27 mouse cellular contexts compared by ENCODE assay signal in genomic region chr7:100967850-100968249, GRCm38 (mm10). TPM values are rescaled to one million over a fixed set of nuclear protein-coding genes. Genes with fewer than 3 reads are reported as not detected.
DNase-seq lines count a peak whose midpoint lies in the region; ATAC-seq and TF ChIP-seq lines count a peak whose summit lies in the region.
"Had no signal": no experiment of that assay in that cellular context is flagged by ENCODE, and none has a peak within 500 bp of the region (broad histone marks: within the 10 kb centered on the region; RNA-seq: fewer than 3 reads in every experiment).

No protein-coding gene starts in this region.

- no peak for ATAC-seq in kidney, embryonic 16.5 days (ENCODE audit: low FRiP score, low TSS enrichment)
- ATAC-seq in megakaryocyte progenitor cell, adult 5-6 weeks (replicated peaks; ENCODE audit: poor library complexity): no peak
- ATAC-seq: forebrain, embryonic 13.5 days; midbrain, embryonic 15.5 days had no signal

- intact Hi-C loops in gastrocnemius, adult 2 months (cut with DNase I): no loop called here

- no peak overlapping the region for H3K4me2 ChIP-seq in kidney, embryonic 16.5 days (replicated peaks; ENCODE audit: low read depth, low read length)
- H3K4me2 ChIP-seq: forebrain, embryonic 13.5 days; heart, embryonic 12.5 days; hindbrain, embryonic 13.5 days; limb, embryonic 15.5 days; lung, embryonic 14.5 days; midbrain, embryonic 15.5 days; neural tube, embryonic 15.5 days had no signal

- no peak for TF ChIP-seq CTCF in gastrocnemius, adult 2 months (IDR thresholded peaks at IDR 0.05)

- peak; percentile 53 for DNase-seq in gastrocnemius, adult 2 months
- DNase-seq in gastrocnemius, postnatal 4 days (ENCODE audit: low spot score in 2 of 2): no peak
- peak; percentile 29 for DNase-seq in kidney, adult 9 months
- DNase-seq in ZHBTc4 (ENCODE audit: low read depth, low spot score): peak; percentile 57
- peak; percentile 46 for DNase-seq in testis, postnatal 10 days (ENCODE audit: low spot score)
- no peak for DNase-seq in adrenal gland, postnatal 25 days
- DNase-seq: adrenal gland, adult 8-10 months; cerebellum, adult 8-10 months; cerebellum, postnatal 36 days; heart, adult 2 months; heart, postnatal 4 days; kidney, adult 8-10 months; layer of hippocampus, postnatal 36 days; lung, embryonic 14.5 days; lung, postnatal 14 days; thymus, postnatal 14 days had no signal

- 0 out of 2 replicates have a peak, but pooled peaks cover 2% of the 10 kb centered on the region for H3K4me1 ChIP-seq in kidney, embryonic 16.5 days (ENCODE audit: insufficient read depth, low read length)
- H3K4me1 ChIP-seq: forebrain, embryonic 13.5 days; neural tube, embryonic 15.5 days had no signal

- no peaks in the 10 kb centered on the region for H3K9me3 ChIP-seq in kidney, embryonic 16.5 days (ENCODE audit: low read length)
- H3K9me3 ChIP-seq: forebrain, embryonic 13.5 days; heart, embryonic 12.5 days; hindbrain, embryonic 13.5 days; limb, embryonic 10.5 days; limb, embryonic 15.5 days; midbrain, embryonic 10.5 days; midbrain, embryonic 15.5 days; neural tube, embryonic 15.5 days had no signal

- WGBS in kidney, embryonic 16.5 days: 71% methylated on average over 9 of the region's 9 CpGs

- no peak overlapping the region for H3K9ac ChIP-seq in kidney, embryonic 16.5 days (replicated peaks; ENCODE audit: low read length)
- H3K9ac ChIP-seq: forebrain, embryonic 13.5 days; heart, embryonic 12.5 days; hindbrain, embryonic 13.5 days; limb, embryonic 15.5 days; liver, embryonic 14.5 days; lung, embryonic 14.5 days; midbrain, embryonic 15.5 days; neural tube, embryonic 15.5 days had no signal

- no peak overlapping the region for H3K27ac ChIP-seq in gastrocnemius, adult 2 months
- no peak overlapping the region for H3K27ac ChIP-seq in kidney, embryonic 16.5 days (ENCODE audit: low read length)
- H3K27ac ChIP-seq: forebrain, embryonic 13.5 days; heart, adult 2 months; hindbrain, embryonic 13.5 days; limb, embryonic 10.5 days; limb, embryonic 15.5 days; liver, embryonic 14.5 days; midbrain, embryonic 10.5 days; midbrain, embryonic 15.5 days; neural tube, embryonic 15.5 days had no signal

- no peaks in the 10 kb centered on the region for H3K36me3 ChIP-seq in kidney, embryonic 16.5 days (ENCODE audit: insufficient read depth, low read length)
- H3K36me3 ChIP-seq: heart, embryonic 12.5 days; hindbrain, embryonic 13.5 days; limb, embryonic 10.5 days; limb, embryonic 15.5 days; midbrain, embryonic 10.5 days; midbrain, embryonic 15.5 days; neural tube, embryonic 15.5 days had no signal

- no peak overlapping the region for H3K4me3 ChIP-seq in gastrocnemius, adult 2 months
- H3K4me3 ChIP-seq in kidney, embryonic 16.5 days (ENCODE audit: low read length): no peak overlapping the region
- H3K4me3 ChIP-seq: forebrain, embryonic 13.5 days; heart, adult 2 months; heart, embryonic 12.5 days; hindbrain, embryonic 13.5 days; limb, embryonic 10.5 days; limb, embryonic 15.5 days; midbrain, embryonic 10.5 days; midbrain, embryonic 15.5 days; neural tube, embryonic 15.5 days had no signal

- H3K27me3 ChIP-seq in kidney, embryonic 16.5 days (ENCODE audit: insufficient read depth, low read length): peaks cover 4% of the 10 kb centered on the region; the same call in 1 of the 2 replicates
- H3K27me3 ChIP-seq: neural tube, embryonic 15.5 days had no signal

RNA-seq across cellular contexts. Expression of gene P2ry6, which starts 6.6 kb away (rescaled TPM):
- total RNA-seq in gastrocnemius, adult 2 months (2021): 1 to 10 TPM in 1 of 2 experiments, under 1 TPM in 1; 0.82 to 1.4 TPM
- 1 to 10 TPM; 5.8 to 7.4 TPM for total RNA-seq in gastrocnemius, postnatal 4 days (2021)
- polyA plus RNA-seq in kidney, embryonic 16.5 days (2015; fragmentation: Nextera tagmentation; extraction: Ambion mirVana): 4.8 and 5.2 TPM in 2 replicates
- total RNA-seq in adrenal gland, postnatal 25 days (2021): 5.8 and 9.5 TPM in 2 replicates
- 0.42 and 0.49 TPM in 2 replicates for total RNA-seq in megakaryocyte progenitor cell, adult 5-6 weeks (2015)
- total RNA-seq in megakaryocyte progenitor cell, adult 5-6 weeks (2017): 0.04 TPM in 1 of 2 replicates, not detected in the other

RNA-seq across cellular contexts. Expression of gene Arhgef17, which starts 35.9 kb away (rescaled TPM):
- 10 to 100 TPM; 20.9 to 33.3 TPM for total RNA-seq in gastrocnemius, adult 2 months (2021)
- 10 to 100 TPM; 40.4 to 43.6 TPM for total RNA-seq in gastrocnemius, postnatal 4 days (2021)
- polyA plus RNA-seq in kidney, embryonic 16.5 days (2015; fragmentation: Nextera tagmentation; extraction: Ambion mirVana): 10.7 and 10.8 TPM in 2 replicates
- 76.1 and 81.2 TPM in 2 replicates for total RNA-seq in adrenal gland, postnatal 25 days (2021)
- total RNA-seq in megakaryocyte progenitor cell, adult 5-6 weeks (2015): 0.12 and 0.44 TPM in 2 replicates
- 0.08 TPM in 1 of 2 replicates, not detected in the other for total RNA-seq in megakaryocyte progenitor cell, adult 5-6 weeks (2017)

RNA-seq across cellular contexts. Expression of gene P2ry2, which starts 44.8 kb away (rescaled TPM):
- total RNA-seq in gastrocnemius, adult 2 months (2021): 10 to 100 TPM; 29.5 to 41.7 TPM
- 10 to 100 TPM; 30.8 to 33.2 TPM for total RNA-seq in gastrocnemius, postnatal 4 days (2021)
- polyA plus RNA-seq in kidney, embryonic 16.5 days (2015; fragmentation: Nextera tagmentation; extraction: Ambion mirVana): 1.2 and 1.4 TPM in 2 replicates
- total RNA-seq in adrenal gland, postnatal 25 days (2021): 1.2 and 2.3 TPM in 2 replicates
- 5.5 and 5.7 TPM in 2 replicates for total RNA-seq in megakaryocyte progenitor cell, adult 5-6 weeks (2015)
- 6.8 and 6.9 TPM in 2 replicates for total RNA-seq in megakaryocyte progenitor cell, adult 5-6 weeks (2017)
- polyA plus RNA-seq: forebrain, embryonic 13.5 days had no signal

Comparison
In these comparisons a context has a peak if more than half of its experiments do, and no peak if none do; other contexts are left out.
1. DNase-seq: peak in gastrocnemius, adult 2 months (single experiment), kidney, adult 9 months (single experiment), ZHBTc4 (single experiment) and testis, postnatal 10 days (single experiment); none in gastrocnemius, postnatal 4 days (0 of 2) and adrenal gland, postnatal 25 days (single experiment).
2. RNA of gene Arhgef17, which starts 35.9 kb away (total RNA-seq): 76.1 to 81.2 TPM in adrenal gland, postnatal 25 days, 40.4 to 43.6 TPM in gastrocnemius, postnatal 4 days and 20.9 to 33.3 TPM in gastrocnemius, adult 2 months; 0.08 to 0.44 TPM in megakaryocyte progenitor cell, adult 5-6 weeks; every median in the first group is over 10 times any median in the second.